Mouse (Mus musculus) skeletal muscle tissue, adult 2 months (tissue): ENCODE results near the gene Nap1l2.
A peak's percentile ranks its signal among the peaks of the same experiment; 100 is the strongest.
"Not testable (repeated sequence)": the region's sequence is repeated elsewhere in the genome, so short reads cannot be mapped to it uniquely, and the experiment has no call there.

ENCODE experiments used
- DNase-seq: peaks from one replicate; pipeline ENCODE4 v3.0.0-alpha.2; 2012; ENCODE audit warnings: low read depth, low spot score

Gene Nap1l2

GRCm38 (mm10) chrX:103186431-103186786 is at the start of gene Nap1l2:
Nap1l2 (minus strand) TSS chrX:103186640.
- DNase-seq, result peak; percentile 0

DNA sequence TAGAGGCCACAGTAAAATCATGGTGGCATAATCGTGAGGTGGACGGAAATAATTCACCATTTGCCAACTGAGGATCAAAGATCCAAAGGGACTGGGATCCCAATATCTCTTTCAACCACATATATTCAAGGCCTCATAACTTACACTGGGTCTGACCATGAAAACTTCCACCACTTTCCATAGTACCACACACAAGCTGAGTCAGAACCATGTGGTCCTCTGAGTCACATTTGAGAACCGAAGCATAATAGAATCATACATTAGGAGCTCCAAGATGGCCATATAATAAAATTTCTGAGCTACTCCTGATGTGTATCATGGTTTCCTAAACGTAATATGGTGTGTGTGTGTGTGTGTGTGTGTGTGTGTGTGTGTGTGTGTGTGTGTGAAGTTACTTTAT is 28.8 kb upstream of the Nap1l2 start:
- no peak for DNase-seq

DNA sequence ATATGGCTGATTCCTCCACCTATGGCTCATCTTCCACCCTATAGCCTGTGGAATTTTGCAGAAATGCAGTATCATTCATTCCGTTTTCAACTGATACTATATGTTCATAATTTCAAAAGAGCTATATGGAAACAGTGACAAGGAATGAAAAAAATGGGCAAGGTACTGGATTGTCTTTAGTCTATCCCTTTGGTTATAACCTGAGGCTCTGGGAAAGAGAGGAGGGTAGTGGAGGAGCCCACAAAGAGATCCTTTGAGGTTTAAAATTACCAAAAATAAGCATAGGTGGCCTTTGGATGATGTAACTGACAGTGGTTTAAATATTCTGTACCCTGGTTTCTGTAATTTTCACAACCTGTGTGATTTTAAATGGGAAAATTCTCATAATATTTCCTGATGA is 389 bp upstream of the Nap1l2 start:
- no peak for DNase-seq

DNA sequence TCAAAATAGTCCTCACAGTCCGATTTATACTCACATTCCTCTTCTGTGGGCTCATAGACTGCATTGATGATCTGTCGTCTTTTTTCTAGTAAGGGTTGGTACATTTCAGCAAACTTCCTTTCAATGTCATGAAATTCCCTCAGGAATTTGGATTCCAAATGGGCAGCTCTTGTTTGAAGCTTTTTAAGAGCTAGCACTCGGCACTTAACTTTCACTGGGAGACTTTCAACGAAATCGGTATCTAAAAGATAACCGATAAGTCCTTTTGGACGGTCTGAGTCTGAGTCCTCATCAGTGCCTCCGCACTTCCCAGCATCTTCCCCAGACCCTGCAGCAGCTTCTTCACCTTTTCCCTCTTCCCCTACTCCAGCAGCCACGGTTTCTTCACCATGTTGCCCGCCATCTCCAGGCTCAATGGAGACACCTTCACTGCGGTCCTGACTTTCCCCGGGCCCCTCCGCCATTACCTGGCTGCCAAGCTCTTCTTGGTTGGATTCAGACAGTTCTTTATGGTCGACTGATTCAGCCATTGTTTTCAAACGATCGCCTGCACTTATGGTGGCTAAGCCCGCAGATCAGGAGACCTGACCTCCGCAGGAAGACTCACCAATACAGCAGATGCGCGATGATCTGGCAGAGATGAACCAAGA is 534 bp downstream of the Nap1l2 start:
- no peak for DNase-seq

DNA sequence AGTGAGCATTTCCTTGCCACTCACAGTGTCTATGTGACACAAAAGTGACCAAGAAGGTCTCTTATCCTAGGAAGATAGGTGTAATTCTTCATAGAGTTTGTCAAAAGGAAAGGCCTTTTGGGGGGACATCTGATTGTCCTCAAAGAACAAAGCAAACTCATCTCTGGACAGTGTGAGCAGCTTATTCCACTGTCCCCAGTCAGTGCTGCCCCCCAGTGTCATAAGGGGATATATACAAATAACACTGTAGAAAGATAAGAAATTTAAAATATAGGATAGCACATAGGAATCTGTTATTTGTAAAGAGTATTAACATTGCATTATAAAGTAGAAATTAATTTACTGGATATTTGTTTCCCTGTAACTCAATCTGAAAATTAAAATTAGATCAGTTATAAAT is 2.9 kb downstream of the Nap1l2 start:
- DNase-seq, result no peak

DNA sequence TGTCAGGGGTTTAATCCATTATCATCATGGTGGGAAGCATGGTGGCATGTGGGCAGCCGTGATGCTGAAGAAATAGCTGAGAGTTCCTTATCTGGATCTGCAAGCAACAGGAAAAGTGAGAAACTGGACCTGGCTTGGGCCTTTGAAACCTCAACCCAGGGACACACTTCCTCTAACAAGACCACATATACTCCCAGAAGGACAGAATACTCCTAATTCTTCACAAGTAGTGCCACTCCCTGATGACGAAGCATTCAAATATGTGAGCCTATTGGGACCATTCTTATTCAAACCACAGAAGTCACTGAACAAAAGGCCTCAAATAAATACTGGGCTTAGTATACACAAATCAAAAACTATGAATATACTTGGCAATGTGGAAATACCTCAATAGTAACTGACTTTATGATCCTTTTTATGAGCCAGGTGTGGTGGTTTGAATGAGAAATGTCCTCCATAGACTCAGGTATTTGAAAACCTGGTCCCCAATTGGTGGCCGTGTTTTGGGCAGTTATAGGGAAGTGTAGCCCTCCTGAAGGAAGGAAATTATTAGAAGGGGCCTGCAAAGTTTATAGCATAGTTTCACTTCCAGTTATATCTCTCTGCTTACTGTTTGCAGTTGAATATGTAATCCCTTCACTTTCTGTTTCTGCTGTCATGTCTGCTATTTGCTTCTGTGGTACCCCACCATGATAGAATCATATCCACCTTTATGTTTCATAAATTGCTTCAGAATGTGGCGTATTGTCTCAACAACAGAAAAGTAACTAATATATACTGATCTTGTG is 6.5 kb downstream of the Nap1l2 start:
- no peak for DNase-seq

- DNase-seq, result not testable (repeated sequence)
Measured at GRCm38 (mm10) chrX:103164948-103165605, 21.4 kb downstream of the Nap1l2 start.

- DNase-seq, result no peak
Measured at GRCm38 (mm10) chrX:103156134-103156533, 30.3 kb downstream of the Nap1l2 start.

DNA sequence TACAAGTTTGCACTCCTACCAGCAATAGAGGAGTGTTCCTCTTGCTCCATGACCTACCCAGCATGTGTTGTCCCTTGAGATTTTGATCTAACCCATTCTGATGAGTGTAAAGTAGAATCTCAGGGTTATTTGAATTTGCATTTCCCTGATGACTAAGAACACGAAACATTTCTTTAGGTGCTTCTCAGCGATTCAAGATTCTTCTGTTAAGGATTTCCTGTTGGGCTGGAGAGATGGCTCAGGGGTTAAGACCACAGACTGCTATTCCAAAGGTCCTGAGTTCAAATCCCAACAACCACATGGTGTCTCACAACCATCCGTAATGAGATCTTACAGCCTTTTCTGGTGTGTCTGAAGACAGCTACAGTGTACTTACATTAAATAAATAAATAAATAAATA is 47.9 kb downstream of the Nap1l2 start:
- DNase-seq, result no peak
